Mouse (Mus musculus): ENCODE results near the gene Grk6.

The Grk6 gene

GRCm38 (mm10) chr13:55464027-55464884 lies 19.4 kb downstream of the Grk6 start, which contains the start of gene Prr7:
Prr7 (plus strand) TSS chr13:55464267.
- peak; percentile 89 for DNase-seq (ENCODE audit: low read depth, low spot score)

DNA sequence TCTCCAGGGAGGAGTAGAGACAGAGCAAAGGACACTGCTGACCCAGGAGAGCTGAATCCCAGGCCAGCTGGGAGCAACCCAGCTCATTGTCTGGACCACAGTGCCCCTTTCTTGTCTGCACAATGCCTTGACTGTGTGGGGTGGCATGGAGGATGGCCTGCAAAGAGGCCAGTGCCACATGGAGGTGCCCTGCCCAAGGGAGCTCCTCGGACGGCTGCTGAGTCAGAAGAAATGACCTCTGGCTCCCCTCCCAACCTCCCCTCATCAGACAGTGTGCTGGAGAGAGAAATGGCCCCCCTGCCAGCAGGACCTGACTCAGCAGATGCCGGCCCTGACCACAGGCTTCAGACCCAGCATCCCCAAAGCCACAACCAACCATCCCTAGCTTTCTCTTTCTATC lies 20.3 kb downstream of the Grk6 start:
- DNase-seq (ENCODE audit: low read depth, low spot score), result no peak

DNA sequence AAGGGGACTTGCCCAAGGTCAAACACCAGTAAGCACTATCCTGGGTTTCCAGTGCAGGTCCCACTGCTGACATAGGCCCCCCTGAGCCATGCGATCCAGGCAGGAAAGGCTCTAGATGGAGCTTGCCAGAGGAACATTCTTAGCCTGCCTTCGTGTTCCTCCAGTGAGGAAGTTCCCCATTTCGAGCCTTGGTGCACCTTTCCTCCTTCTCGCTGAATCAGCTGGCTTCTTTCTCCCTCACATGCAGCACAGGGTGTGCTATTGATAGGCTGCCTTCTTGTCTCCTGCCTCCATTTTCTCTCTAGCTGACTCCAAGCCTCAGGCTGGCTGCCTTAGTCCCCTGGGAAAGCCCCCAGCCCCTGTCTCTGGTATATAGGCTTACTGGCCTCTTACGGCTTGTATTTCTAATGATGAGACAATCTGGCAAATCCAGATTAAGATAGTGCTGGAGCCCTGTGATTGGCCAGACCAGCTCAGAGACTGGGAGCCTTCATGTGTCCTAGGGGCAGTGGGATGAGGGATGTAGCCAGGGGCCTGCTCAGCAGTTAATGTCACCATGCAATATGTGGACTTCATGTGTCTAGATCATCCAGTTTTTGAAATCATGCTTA lies 21.1 kb downstream of the Grk6 start:
- DNase-seq (ENCODE audit: low read depth, low spot score), result no peak

DNA sequence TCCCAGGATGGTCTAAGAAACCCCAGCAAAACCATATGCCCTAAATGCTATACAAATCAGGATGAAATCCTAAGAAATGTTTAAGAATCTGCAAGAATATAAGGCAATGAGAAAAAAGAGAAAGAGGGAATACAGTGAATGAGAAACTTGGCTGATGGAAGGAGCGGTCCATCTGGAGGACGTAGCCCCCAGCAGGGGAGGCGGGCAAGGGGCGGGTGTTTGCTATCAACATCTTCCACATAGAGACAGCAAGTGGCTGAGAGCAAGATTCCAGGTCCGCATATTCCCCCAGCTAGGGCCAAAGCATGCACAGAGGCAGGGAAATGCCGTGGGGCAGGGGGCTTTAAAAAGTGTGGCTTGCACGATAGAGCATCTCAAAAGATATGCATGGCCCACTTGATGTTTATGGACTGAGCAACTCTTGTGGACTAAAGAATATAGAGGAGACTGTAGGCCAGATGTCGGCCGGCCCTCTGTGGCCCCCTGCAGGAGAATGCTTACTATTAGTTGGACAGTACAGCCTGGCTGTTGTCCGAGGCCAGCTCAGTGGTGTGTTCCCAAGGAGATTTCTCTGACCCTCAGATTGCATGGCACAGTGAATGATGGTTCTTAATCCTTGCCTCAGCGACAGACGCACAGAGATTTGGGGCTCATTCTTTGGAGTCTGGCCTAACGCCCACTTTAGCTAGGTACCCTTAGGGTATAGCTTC lies 24.1 kb downstream of the Grk6 start:
- no peak for DNase-seq (ENCODE audit: low read depth, low spot score)

- DNase-seq (ENCODE audit: low read depth, low spot score), result no peak
These were observed 25.5 kb downstream of the Grk6 start for GRCm38 (mm10) chr13:55470372-55470771.

- peak; percentile 93 for DNase-seq (ENCODE audit: low read depth, low spot score)
These were observed 26.4 kb downstream of the Grk6 start for GRCm38 (mm10) chr13:55471156-55471818.

DNA sequence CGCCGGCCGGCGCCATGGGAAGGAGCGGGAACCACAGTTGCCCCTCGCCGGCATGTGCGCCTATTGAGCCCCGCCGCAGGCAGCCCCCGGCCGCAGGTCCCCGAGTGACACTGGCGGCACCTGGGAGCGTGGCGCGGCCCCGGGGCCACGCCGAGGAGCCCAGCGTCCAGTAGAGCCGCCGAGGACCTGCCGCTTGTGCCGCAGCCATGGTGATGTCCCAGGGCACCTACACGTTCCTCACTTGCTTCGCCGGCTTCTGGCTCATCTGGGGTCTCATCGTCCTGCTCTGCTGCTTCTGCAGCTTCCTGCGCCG lies 26.9 kb downstream of the Grk6 start:
- no peak for DNase-seq (ENCODE audit: low read depth, low spot score)

GRCm38 (mm10) chr13:55472132-55473022 lies 27.5 kb downstream of the Grk6 start:
- peak; percentile 79 for DNase-seq (ENCODE audit: low read depth, low spot score)

GRCm38 (mm10) chr13:55473076-55473831 lies 28.4 kb downstream of the Grk6 start:
- peak; percentile 51 for DNase-seq (ENCODE audit: low read depth, low spot score)

DNA sequence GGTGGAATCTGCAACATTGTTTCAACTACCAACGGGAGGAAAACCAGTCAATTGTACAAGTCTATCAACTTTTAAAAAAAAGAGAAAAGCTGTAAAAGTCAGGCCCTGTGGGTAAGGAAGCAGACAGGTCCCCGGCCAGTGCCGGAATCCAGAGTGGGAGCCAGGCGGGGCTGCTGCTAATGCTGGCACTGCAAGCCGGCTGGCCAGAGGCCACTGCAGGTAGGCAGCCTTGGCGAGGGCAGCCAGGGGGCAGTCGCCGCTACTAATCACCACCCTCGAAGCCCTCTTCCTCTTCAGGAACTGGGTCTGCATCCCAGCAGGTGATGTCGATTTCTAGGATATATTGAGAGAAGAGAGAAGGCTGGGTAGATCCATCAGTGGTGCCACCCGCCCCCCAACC lies 29.1 kb downstream of the Grk6 start:
- no peak for DNase-seq (ENCODE audit: low read depth, low spot score)

GRCm38 (mm10) chr13:55474621-55475069 lies 29.8 kb downstream of the Grk6 start:
- DNase-seq (ENCODE audit: low read depth, low spot score), result peak; percentile 31

DNA sequence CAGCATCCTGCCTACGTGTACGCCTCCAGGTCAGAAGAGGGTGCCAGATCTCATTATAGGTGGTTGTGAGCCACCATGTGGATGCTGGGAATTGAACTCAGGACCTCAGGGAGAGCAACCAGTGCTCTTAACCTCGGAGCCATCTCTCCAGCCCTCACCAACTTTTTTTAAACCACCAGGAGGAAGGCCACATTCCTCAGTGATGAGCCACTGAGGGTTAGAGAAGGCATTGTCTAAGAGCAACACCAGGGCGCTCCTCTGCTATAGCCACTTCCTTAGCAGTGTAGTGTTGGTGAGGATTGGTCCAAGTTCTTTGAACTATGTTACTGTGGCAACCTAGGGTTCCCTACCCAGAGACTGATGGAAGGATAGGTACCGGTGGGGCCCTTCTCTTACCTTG lies 30.9 kb downstream of the Grk6 start:
- no peak for DNase-seq (ENCODE audit: low read depth, low spot score)

DNA sequence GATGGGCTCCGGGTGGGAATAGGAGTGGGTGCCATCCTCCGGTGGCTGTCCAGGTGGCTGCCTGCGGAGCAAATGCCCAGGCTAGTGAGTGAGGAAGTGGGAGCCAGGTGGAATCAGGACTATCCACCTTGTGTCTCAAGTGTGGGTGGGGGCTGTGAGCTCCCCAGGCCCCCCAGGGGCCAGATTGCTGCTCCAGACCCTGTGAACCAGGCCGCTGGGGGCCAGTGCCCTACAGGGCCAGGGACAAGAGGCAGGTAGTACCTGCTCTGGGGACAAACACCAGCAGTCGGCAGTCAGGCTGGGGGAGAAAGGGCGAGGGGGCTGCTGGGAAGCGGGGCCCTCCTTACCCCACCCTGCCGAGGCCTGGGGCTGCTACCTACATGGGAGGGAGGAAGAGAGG lies 31.4 kb downstream of the Grk6 start:
- no peak for DNase-seq (ENCODE audit: low read depth, low spot score)

DNA sequence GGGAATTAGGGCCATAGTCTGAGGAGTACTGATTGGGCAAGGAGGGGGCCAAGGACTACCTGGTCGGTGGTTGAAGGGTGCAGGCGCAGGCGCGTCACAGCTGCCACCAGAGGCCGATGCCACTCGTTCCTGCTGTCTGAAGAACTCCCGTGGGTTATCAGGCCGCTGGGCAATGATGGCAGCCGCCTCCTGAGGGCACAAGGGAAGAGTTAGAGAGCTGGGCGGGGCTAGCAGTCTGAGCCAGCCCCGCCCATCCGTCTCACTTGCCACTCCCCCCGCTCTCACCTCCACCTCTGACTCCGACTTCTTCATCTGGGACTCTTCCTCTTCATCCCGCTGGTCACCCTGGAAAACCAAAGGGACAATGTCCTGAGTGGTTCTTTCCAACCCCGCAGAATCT lies 32.6 kb downstream of the Grk6 start:
- no peak for DNase-seq (ENCODE audit: low read depth, low spot score)

DNA sequence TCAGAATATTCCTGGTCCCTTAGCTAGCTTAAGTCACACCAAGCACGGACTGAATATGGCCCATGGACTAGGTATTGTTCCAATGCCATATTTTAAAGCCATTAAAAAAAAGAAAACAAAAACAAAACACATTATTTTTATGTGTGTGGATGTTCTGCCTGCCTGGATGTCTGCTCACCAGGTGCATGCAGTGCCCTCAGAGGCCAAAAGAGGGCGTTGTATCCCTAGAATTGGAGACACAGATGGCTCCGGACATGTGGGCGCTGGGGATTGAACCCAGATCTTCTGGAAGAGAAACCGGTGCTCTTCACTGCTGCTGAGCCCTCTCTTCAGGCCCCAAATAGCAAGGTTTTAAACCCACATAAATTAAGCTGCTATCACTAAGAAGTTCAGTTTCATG lies 33.2 kb downstream of the Grk6 start:
- DNase-seq (ENCODE audit: low read depth, low spot score), result no peak

- peak; percentile 32 for DNase-seq (ENCODE audit: low read depth, low spot score)
These were observed 34.1 kb downstream of the Grk6 start for GRCm38 (mm10) chr13:55479008-55479407.

DNA sequence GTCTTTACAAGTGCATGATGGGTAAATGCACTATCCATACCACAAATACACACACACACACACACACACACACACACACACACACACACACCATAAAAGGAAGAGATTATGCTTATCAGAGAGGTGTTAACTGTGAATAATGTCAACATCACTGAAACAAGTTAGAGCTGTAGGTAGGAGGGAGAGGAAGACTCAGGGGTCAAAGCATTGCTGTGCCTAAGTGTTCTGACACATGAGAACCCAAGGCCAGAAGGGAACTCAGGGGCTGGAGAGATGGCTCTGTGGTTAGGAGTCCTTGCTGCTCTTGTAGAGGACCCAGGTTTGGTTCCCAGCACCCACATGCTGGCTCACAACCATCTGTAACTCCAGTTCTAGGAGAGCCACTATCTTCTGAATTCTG lies 35.1 kb downstream of the Grk6 start:
- DNase-seq (ENCODE audit: low read depth, low spot score), result no peak

DNA sequence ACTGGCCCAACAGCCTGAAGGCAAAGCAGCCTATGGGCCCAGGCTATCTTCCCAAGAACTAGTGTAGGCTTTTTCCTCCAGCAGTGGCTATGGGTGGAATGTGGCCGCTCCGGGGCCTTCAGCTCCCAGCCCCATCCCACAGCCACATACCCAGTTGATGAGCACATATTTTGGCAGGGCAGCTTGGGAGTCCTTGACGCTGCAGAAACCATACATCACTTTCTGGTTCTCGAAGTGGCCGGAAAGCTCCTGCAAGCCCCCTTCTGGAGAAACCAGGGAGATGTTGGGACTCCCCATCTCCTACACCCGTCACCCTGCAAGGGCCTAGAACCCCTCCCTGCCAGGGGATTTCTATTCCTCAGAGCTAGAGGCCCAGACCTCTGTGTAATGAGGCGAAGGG lies 37.7 kb downstream of the Grk6 start:
- no peak for DNase-seq (ENCODE audit: low read depth, low spot score)

GRCm38 (mm10) chr13:55483071-55483470 lies 38.2 kb downstream of the Grk6 start:
- DNase-seq (ENCODE audit: low read depth, low spot score), result no peak

DNA sequence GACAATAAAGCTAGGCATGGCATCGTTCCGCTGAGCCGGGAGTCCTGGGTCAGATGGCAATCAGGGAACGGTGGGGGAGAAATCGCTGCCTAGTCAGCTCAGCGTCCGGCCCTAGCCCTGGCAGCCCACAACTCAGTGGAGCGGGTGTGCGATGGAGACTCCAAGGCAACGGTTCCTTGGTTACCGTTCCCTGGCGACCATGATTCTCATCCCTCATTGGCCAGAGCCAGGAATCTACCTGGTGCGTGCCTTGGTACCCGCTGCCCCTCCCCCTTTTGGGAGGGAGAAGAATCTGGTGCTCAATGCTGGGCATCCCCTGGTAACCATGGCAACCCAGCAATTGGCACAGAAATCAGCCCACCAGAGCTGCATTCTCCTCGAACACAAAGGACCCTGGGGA lies 38.7 kb downstream of the Grk6 start:
- DNase-seq (ENCODE audit: low read depth, low spot score), result no peak
